Mouse (Mus musculus) stomach, embryonic 15.5 days (tissue): ENCODE results near the gene Mdga1. TPM values are rescaled to one million over a fixed set of nuclear protein-coding genes. Genes with fewer than 3 reads are reported as not detected.
A peak's percentile ranks its signal among the peaks of the same experiment; 100 is the strongest.

Experiments used
- ATAC-seq: fragments of 200-750 bp; cut with Nextera tagmentation; 2 replicates; pipeline ENCODE4 v1.8.0; 2017; ENCODE audit warnings: low read depth, moderate number of reproducible peaks, moderate TSS enrichment; ENCODE audit not compliant: insufficient read depth, low FRiP score
- H3K27ac ChIP-seq: fragments of 300-500 bp; sonication (generic); 2 replicates; pipeline ENCODE4 v1.5.1; 2015; ENCODE audit warnings: mild to moderate bottlenecking, inconsistent platforms
- H3K27me3 ChIP-seq: fragments of 300-500 bp; sonication (generic); replicated peaks from 2 replicates; pipeline ENCODE4 v1.6.1; 2015; ENCODE audit warnings: inconsistent platforms
- H3K36me3 ChIP-seq: fragments of 300-500 bp; sonication (generic); 2 replicates; pipeline ENCODE4 v1.6.1; 2015; ENCODE audit warnings: inconsistent platforms
- H3K4me1 ChIP-seq: fragments of 300-500 bp; sonication (generic); 2 replicates; pipeline ENCODE4 v1.6.1; 2015; ENCODE audit warnings: inconsistent platforms
- H3K4me2 ChIP-seq: fragments of 300-500 bp; sonication (generic); 2 replicates; pipeline ENCODE4 v1.6.1; 2015; ENCODE audit warnings: mild to moderate bottlenecking, inconsistent platforms
- H3K4me3 ChIP-seq: fragments of 300-500 bp; sonication (generic); replicated peaks from 2 replicates; pipeline ENCODE4 v1.5.1; 2015; ENCODE audit warnings: inconsistent platforms
- H3K9ac ChIP-seq: fragments of 300-500 bp; sonication (generic); 2 replicates; pipeline ENCODE4 v1.6.1; 2015; ENCODE audit warnings: inconsistent platforms
- H3K9me3 ChIP-seq: fragments of 300-500 bp; sonication (generic); 2 replicates; pipeline ENCODE4 v1.6.1; 2016; ENCODE audit warnings: inconsistent platforms
- WGBS: fragments of 180-500 bp; shearing (Covaris S2); methylation state at CpG from one replicate; pipeline ENCODE4 v1.1.7; 2015; 5-methylcytosine and 5-hydroxymethylcytosine counted together
- polyA plus RNA-seq: library from polyadenylated mRNA; unstranded; fragments of >200 nt; fragmentation: Nextera tagmentation; extraction: Ambion mirVana; gene quantifications from 2 replicates; pipeline ENCODE4 v1.2.1, GENCODE M21; 2015

Mdga1 gene
- polyA plus RNA-seq, 1 experiment from 2014 or later, result 3.6 TPM

DNA sequence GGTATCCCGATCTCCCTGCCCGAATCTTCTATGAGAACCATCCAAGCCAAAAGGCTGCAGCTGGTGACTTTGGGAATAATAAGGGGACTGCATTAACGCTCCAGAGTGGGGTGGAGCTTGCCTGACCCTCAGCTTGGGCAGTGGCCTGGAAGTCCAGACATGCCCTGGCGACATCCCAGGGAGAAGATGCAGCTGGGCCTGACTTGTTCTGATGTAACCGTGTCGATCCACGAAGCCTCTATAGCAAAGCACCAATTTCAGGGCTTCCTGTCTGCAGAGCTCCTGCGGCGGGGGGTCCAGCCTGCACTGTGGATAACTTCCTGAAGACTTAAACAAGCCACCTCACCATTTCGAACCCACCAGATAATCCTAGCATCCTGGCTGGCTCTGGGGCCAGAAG lies 90.9 kb downstream of the Mdga1 start:
- no peaks in the 10 kb centered on the region for H3K9me3 ChIP-seq
- no peak overlapping the region for H3K27ac ChIP-seq
- 70% methylated on average over 10 of the region's 10 CpGs for WGBS
- H3K9ac ChIP-seq, result no peak overlapping the region
- ATAC-seq, result no peak
- H3K4me2 ChIP-seq, result no peak overlapping the region
- H3K27me3 ChIP-seq, result peaks cover 9% of the 10 kb centered on the region
- no peaks in the 10 kb centered on the region for H3K36me3 ChIP-seq
- H3K4me1 ChIP-seq, result peaks cover 12% of the 10 kb centered on the region
- no peak overlapping the region for H3K4me3 ChIP-seq

DNA sequence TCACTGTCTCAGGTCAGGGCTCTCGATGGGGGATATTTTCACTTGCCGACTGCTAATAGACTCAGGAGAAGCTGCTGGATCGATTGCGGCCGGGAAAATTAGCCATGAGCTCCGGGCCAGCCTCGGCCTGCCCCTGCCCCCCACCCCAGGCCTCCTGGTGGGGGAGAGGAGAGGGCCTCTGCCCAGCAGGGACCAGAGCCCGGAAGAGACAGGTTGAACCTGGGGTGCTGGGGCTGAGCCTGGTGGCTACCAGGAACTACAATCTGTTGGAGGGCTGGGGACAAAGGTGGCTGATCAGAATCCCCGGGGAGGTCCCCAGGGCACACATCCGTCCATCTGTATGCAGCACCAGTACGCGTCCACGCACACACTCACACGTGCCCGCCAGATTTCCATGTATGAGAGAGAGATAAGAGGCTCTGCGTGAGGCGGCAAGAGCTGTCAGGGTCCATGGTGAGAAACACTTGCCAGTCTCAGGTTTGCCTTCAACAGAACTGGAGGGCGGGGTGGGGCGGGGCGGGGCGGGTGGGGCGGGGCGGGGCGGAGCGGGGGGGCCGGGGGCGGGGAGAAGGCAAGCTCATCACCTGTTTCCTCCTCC lies 95.7 kb downstream of the Mdga1 start:
- Histone ChIP-seq H3K27ac (no peak overlapping the region), H3K9me3 (no peaks in the 10 kb centered on the region), H3K4me3 (no peak overlapping the region), H3K36me3 (no peaks in the 10 kb centered on the region), H3K9ac (no peak overlapping the region), H3K27me3 (no peaks in the 10 kb centered on the region), H3K4me2 (peak overlapping the region; percentile 27), H3K4me1 (peaks cover 12% of the 10 kb centered on the region)
- 17% methylated on average over 27 of the region's 27 CpGs for whole genome bisulfite sequencing
- no peak for ATAC-seq

DNA sequence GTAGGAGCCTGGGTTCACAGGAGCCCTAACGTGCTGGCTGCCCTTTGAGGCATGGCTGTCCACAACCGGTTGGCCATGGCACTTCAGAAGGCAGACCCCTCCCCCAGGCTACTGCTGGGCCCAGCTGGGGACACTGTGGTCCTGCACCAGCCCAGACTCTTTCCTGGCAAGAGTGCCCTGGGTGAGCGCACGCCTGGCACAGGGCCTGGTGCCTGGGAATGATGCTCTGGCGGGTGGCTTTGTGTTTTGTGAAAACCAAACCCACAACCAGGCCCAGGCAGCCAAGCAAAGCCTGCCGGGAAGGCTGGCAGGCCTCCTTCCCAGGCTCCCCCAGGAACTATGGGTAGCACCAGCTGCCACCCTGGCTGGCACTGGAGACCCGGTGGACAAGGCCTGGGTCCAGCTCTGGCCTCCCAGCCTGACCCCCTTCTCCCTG lies 96.3 kb downstream of the Mdga1 start:
- 73% methylated on average over 7 of the region's 7 CpGs for WGBS
- peaks cover 13% of the 10 kb centered on the region for H3K4me1 ChIP-seq
- H3K9ac ChIP-seq, result no peak overlapping the region

DNA sequence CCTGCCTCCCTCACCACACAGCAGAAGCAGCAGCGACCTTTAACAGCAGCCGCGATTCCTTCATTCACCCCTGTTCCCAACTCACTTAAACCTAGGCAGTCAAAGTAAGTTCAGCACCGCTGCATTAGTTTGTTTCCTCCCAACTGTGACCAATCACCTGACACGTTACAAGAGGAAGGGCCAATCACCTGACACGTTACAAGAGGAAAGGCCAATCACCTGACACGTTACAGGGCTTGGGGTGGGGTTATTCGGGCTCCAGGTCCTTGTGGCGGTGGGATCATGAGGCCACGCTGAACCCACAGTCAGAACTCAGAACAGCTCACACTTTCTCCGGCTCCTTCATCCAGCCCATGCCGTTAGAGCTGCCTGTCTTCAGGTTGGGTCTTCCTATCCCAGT lies 99.6 kb downstream of the Mdga1 start:
- Histone ChIP-seq H3K4me3 (no peak overlapping the region), H3K4me1 (peaks cover 13% of the 10 kb centered on the region), H3K9ac (no peak overlapping the region), H3K9me3 (no peaks in the 10 kb centered on the region), H3K4me2 (no peak overlapping the region), H3K36me3 (no peaks in the 10 kb centered on the region), H3K27ac (no peak overlapping the region), H3K27me3 (no peaks in the 10 kb centered on the region)
- WGBS, result 69% methylated on average over 12 of the region's 12 CpGs
- no peak for ATAC-seq

More for the DNA sequence above, 96.3 kb downstream of the Mdga1 start:
- Histone ChIP-seq H3K27me3 (no peaks in the 10 kb centered on the region), H3K36me3 (no peaks in the 10 kb centered on the region), H3K4me3 (no peak overlapping the region), H3K27ac (no peak overlapping the region), H3K4me2 (no peak overlapping the region), H3K9me3 (no peaks in the 10 kb centered on the region)
- no peak for ATAC-seq

DNA sequence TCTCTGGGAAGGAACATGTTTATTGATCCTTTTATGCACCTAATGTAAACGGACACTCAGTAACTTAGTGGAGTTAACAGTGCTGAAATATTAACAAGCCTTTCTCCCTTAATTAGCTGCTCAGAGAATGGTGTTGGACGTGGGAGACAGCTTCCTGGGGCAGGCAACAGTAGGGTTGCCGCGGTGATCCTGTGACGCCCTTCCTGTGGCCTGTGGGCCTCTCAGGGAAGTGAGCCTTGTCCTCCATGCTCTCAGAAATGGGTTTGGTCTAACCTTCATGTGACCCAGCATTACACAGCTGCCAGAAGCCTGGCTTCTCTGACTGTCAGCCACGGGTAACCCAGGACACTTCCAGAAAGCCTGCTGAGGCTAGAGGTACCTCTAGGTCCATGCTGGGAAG lies 104.0 kb downstream of the Mdga1 start:
- WGBS, result 44% methylated on average over 6 of the region's 6 CpGs

DNA sequence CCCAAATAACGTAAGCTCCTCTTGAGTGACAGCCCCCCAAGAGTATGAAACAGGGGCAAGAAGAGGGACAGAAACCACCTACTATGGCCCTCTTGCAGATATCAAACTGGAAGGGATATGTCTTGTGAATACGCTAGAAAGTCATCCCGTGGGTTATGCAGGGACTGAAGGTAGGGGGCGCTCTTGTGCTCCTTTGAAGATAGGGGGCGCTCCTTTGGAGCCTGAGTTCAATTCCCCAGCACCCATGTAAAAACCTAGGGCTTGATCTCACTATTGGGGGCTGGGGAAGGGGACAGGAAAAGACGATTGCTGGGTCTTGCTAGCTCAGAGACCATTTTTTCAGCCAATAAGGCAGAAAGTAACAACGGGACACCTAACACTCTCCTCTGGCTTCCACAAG lies 105.4 kb downstream of the Mdga1 start:
- H3K4me2 ChIP-seq, result no peak overlapping the region
- H3K36me3 ChIP-seq, result no peaks in the 10 kb centered on the region
- H3K9ac ChIP-seq, result no peak overlapping the region
- H3K4me3 ChIP-seq, result no peak overlapping the region
- peaks cover 6% of the 10 kb centered on the region; the same call in 1 of the 2 replicates for H3K4me1 ChIP-seq
- H3K27me3 ChIP-seq, result no peaks in the 10 kb centered on the region
- WGBS, result 64% methylated on average over 7 of the region's 7 CpGs
- no peak for ATAC-seq
- no peaks in the 10 kb centered on the region for H3K9me3 ChIP-seq
- H3K27ac ChIP-seq, result no peak overlapping the region

More for the DNA sequence above, 104.0 kb downstream of the Mdga1 start:
- Histone ChIP-seq H3K9ac (no peak overlapping the region), H3K27me3 (no peaks in the 10 kb centered on the region), H3K4me1 (peaks cover 5% of the 10 kb centered on the region; the same call in 1 of the 2 replicates), H3K4me3 (no peak overlapping the region), H3K27ac (no peak overlapping the region), H3K4me2 (no peak overlapping the region), H3K9me3 (no peaks in the 10 kb centered on the region), H3K36me3 (no peaks in the 10 kb centered on the region)
- no peak for ATAC-seq

DNA sequence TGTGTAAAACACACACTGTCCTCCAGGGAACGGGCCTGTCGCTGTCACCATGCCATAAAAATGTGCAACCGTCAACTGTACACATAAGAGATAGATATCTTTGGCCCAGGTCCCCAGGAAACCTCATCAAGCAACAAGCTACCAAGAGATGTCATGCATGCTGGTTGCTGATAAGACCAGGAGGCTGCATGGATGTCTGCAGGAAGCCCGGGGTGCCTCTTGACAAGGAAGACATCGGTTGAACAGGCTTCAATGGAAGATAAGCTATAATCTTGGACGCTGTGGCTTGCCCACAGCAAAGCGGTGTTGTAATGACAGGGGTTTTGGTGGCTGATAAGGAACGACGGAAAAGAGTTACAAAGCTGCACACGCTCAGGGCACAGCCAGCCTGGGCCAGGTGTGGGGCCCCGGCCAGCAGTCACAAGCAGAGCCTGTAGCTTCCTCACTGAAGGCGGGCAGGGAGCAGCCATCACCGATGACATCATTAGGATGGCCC lies 110.1 kb downstream of the Mdga1 start:
- Histone ChIP-seq H3K36me3 (no peaks in the 10 kb centered on the region), H3K4me1 (peaks cover 17% of the 10 kb centered on the region), H3K27ac (no peak overlapping the region), H3K27me3 (no peaks in the 10 kb centered on the region), H3K9me3 (no peaks in the 10 kb centered on the region), H3K4me3 (no peak overlapping the region), H3K4me2 (no peak overlapping the region), H3K9ac (no peak overlapping the region)
- WGBS, result 60% methylated on average over 13 of the region's 13 CpGs
- peak; percentile 92 for ATAC-seq

DNA sequence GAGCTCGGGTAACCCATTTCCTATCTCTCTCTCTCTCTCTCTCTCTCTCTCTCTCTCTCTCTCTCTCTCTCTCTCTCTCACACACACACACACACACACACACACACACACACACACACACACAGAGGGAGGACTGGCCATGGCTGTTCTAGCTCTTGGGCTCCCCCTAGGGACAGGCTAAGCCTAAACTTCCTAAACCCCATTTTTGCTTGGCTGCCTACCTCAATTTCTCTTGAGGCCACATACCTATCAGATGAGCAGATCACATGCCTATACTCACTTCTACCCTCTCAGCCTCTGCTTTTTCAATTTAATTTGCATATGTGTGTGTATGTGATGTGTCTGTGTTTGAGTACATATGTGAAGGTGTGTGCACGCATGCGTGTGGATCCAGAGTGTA lies 111.1 kb downstream of the Mdga1 start:
- Histone ChIP-seq H3K4me1 (peaks cover 19% of the 10 kb centered on the region), H3K36me3 (no peaks in the 10 kb centered on the region), H3K9me3 (no peaks in the 10 kb centered on the region), H3K27me3 (0 out of 2 replicates have a peak, but pooled peaks cover 3% of the 10 kb centered on the region), H3K4me3 (no peak overlapping the region), H3K9ac (no peak overlapping the region), H3K4me2 (no peak overlapping the region), H3K27ac (no peak overlapping the region)
- WGBS, result 84% methylated on average over 3 of the region's 3 CpGs
- no peak for ATAC-seq

DNA sequence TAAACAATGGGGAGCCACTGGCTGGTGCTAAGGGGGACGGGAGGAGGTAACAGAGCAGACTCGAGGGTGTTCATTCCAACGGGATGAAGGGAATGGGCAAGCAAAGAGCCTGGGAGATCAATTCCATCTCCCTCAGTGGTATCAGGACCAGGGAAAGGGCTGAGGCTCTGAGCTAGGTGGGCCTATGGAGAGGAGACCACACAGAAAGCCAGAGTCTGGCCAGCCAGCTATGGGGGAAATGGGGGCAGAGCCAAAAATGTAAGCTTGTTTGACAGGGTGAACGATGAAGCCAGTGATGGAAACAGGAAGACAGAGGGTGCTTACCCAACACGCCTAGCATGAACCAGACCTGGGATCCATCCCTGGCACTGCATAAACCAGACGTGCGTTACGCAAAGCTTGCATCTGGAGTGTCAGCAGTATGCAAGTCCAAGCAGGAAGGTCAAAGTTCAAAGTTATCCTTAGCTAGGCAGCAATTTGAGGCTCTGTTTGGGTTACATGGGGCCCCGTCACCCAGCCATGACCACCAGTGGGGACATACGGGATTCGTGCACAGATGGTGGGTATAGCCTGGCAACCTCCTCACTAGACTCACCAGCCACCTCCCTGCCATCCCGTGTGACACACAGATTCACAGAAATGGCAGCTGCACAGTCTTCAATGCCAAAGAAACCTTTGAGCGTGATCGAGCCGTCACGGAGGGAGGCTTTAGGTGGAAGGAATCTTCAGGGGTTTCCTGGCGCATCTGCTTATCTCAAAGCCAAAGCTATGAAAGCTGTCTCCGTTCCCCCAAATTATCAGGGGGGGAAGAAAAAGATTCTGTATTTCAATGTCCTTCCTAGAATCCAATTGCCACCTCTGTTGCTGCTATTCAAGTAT lies 113.9 kb downstream of the Mdga1 start:
- Histone ChIP-seq H3K4me1 (peaks cover 19% of the 10 kb centered on the region), H3K27me3 (0 out of 2 replicates have a peak, but pooled peaks cover 3% of the 10 kb centered on the region), H3K27ac (no peak overlapping the region), H3K4me2 (no peak overlapping the region), H3K36me3 (no peaks in the 10 kb centered on the region), H3K9ac (no peak overlapping the region), H3K9me3 (no peaks in the 10 kb centered on the region), H3K4me3 (no peak overlapping the region)
- no peak for ATAC-seq
- 49% methylated on average over 18 of the region's 18 CpGs for WGBS

DNA sequence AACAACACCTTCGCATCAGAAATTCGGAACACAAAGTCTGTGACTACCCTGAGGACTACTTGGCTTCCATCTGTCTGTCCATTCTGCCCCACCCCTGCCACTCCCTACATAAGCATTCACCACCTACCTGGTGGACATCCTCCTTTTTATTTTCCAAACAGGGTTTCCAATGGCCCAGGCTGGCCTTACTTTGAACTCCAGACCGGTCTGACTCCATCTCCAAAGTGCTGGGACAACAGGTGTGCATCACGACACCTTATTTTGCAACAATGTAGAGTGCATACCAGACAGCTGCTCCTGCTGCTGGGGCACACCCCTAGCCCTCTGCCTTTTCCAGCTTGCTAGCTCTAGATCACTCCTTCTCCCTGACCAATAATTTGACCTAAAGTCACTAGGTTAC lies 115.1 kb downstream of the Mdga1 start:
- no peak overlapping the region for H3K27ac ChIP-seq
- 0 out of 2 replicates have a peak, but pooled peaks cover 3% of the 10 kb centered on the region for H3K27me3 ChIP-seq
- no peak overlapping the region for H3K4me3 ChIP-seq
- H3K4me2 ChIP-seq, result no peak overlapping the region
- H3K9ac ChIP-seq, result no peak overlapping the region
- H3K9me3 ChIP-seq, result no peaks in the 10 kb centered on the region
- no peak for ATAC-seq
- no peaks in the 10 kb centered on the region for H3K36me3 ChIP-seq
- H3K4me1 ChIP-seq, result peaks cover 17% of the 10 kb centered on the region
- 89% methylated on average over 4 of the region's 4 CpGs for WGBS

DNA sequence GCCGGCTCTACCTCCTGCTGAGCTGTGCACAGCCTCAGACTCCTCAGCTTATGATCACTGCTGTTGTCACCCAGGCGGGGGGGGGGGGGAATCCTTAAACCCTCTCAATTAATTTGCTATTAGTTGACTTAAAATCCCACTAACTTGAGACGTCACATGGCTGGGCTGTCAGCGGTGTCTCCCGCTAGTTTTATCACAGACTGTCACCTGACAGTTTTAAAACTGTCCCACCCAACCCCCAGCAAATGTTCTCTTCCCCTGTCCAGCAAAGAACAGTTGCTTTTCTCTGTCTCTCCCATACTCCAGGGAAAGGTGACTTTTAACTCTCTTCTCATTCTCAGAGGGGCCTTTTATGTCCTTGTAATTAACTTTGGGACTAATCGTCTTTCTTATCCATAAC lies 115.5 kb downstream of the Mdga1 start:
- H3K4me2 ChIP-seq, result no peak overlapping the region
- 65% methylated on average over 6 of the region's 6 CpGs for WGBS
- H3K36me3 ChIP-seq, result no peaks in the 10 kb centered on the region
- peaks cover 17% of the 10 kb centered on the region for H3K4me1 ChIP-seq
- H3K9ac ChIP-seq, result no peak overlapping the region
- ATAC-seq, result no peak
- H3K27ac ChIP-seq, result no peak overlapping the region
- no peaks in the 10 kb centered on the region for H3K9me3 ChIP-seq
- 0 out of 2 replicates have a peak, but pooled peaks cover 3% of the 10 kb centered on the region for H3K27me3 ChIP-seq
- H3K4me3 ChIP-seq, result no peak overlapping the region

DNA sequence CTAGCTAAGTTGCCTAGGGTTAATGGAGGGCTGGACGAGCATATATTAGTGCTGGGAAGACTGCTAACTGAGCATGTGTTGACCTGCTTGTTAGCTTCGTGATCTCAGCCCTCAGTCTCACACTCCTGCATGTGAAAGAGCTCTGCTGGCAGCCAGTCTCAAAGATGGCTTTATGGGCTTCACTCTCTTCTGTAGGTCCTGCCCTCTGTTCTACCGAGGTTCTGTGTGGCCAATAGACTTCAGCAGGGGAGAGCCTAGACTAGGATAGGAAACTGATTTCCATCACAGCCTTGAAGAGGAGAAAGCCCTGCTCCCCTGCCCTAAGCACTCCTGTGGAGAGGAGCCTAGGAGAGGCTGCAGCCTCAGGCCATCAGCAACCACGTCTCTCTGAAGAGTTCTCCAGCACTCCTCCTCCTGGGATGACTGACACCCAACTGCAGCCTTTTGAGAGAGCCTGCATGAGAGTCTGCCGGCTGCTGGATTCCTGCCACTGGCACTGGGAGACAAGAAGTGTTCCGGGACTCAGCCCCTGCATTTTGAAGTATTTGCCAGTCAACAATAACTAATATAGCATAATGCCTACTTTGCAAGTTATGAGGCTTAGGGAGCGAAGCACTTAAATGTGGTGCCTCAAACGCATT lies 116.9 kb downstream of the Mdga1 start:
- 0 out of 2 replicates have a peak, but pooled peaks cover 3% of the 10 kb centered on the region for H3K27me3 ChIP-seq
- peaks cover 17% of the 10 kb centered on the region for H3K4me1 ChIP-seq
- ATAC-seq, result no peak
- no peaks in the 10 kb centered on the region for H3K36me3 ChIP-seq
- H3K27ac ChIP-seq, result no peak overlapping the region
- WGBS, result 59% methylated on average over 8 of the region's 8 CpGs
- no peak overlapping the region for H3K9ac ChIP-seq
- no peaks in the 10 kb centered on the region for H3K9me3 ChIP-seq
- no peak overlapping the region for H3K4me2 ChIP-seq
- no peak overlapping the region for H3K4me3 ChIP-seq
